Mouse (Mus musculus) c-Kit-positive CD71-positive TER-119-positive erythroid progenitor cells, embryonic 14.5 days (primary cell): ENCODE results near the gene Synj2.
"Not testable (repeated sequence)": the region's sequence is repeated elsewhere in the genome, so short reads cannot be mapped to it uniquely, and the experiment has no call there.

Source experiments
- DNase-seq: peaks from one replicate; pipeline ENCODE4 v3.0.0-alpha.2; 2013; ENCODE audit warnings: low spot score

Gene Synj2

DNA sequence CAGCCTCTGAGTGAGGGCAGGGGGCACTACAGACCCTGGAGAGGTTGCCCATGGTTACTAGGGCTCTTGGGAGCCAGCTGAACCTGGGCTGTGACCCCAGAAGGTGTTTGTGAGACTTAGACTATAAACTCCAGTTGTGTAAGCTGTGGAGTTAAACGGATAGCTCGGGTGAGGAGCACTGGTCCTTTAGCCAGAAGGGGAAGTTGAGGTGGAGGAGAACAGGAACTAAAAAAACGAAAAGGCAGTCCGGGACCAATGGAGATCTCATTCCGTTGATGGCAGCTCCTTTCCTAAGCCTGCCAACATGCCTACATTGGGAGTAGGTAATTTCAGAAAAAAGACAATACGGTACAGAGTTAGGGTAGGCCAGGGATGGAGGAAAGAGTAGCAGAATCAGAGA, 60.3 kb downstream of the Synj2 start:
- DNase-seq: no peak

- DNase-seq: no peak
These were observed 60.8 kb downstream of the Synj2 start for GRCm38 (mm10) chr17:6001836-6002235.

GRCm38 (mm10) chr17:6002563-6002962, 61.5 kb downstream of the Synj2 start:
- DNase-seq: no peak

- DNase-seq: no peak
These were observed 62.6 kb downstream of the Synj2 start for GRCm38 (mm10) chr17:6003661-6004060.

- no peak for DNase-seq
These were observed 64.2 kb downstream of the Synj2 start for GRCm38 (mm10) chr17:6005246-6005637.

- no peak for DNase-seq
These were observed 64.8 kb downstream of the Synj2 start for GRCm38 (mm10) chr17:6005638-6006471.

DNA sequence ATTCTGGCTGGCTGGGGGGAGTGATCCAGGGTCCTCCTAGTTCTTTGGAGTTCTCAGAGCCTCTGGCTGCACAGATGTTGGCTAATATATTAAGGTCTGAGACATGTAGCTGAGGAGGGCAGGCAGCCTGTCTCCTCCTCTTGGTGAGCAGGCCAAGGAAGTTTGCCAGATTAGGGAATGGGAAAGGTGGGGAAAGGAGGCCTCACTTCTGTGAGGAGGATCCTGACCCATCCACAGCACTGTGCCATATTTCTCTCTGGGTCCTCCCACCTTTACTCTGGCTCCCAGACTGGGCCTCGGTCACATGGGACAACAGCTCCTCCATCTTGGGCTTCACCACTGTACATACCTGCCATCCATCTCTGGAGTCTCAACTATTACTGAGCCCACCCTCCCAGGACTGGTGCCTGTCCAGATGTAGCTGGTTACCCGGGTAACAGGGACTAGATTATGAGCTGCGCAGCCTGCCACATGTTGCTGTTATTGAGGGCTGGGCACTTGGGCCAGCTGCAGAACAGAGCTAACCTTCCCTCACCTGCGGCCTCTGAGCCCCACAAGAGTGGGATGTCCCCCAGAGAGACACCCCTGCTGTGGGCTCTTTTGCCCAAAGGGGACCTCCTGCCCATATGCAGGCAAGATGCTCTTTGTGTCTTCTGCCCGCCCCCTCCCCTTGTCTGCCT, 66.2 kb downstream of the Synj2 start:
- DNase-seq: no peak

DNA sequence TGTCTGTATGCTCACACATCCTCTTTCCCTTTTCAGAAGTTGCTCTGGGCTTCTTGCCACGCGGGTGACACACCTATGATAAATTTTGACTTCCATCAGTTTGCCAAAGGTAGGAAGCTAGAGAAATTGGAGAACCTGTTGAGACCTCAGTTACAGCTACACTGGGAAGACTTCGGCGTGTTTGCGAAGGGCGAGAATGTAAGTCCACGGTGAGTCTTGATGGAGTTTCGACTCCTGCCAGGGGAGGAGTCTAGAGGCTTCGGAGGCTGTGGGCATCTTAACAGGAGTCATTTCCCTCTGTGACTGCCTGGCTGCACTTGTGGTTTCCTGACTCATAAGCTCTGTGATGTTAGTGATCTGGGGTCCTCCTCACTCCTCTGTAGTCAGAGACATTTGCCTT, 66.8 kb downstream of the Synj2 start:
- no peak for DNase-seq

DNA sequence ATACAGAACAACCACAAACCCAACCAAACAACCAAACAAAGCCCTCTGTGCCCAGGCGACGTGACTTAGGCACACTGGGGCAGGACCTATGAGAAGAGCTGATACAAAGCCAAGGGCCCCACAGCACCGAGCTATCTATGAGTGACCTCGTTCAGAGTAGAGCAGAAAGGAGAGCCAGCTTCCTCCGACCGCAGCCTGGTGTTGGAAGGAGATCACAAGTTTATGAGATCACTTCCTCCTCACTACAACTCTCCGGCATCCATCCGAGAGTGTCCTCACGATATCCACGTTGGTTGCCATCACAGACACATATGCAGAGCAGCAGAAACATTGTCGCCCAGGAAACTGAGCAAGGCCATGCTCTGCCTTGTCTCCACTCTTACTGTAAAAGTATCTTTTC, 67.5 kb downstream of the Synj2 start:
- no peak for DNase-seq

GRCm38 (mm10) chr17:6009606-6010005, 68.5 kb downstream of the Synj2 start:
- DNase-seq: no peak

- DNase-seq: no peak
These were observed 72.0 kb downstream of the Synj2 start for GRCm38 (mm10) chr17:6013079-6013478.

- DNase-seq: no peak
These were observed 73.9 kb downstream of the Synj2 start for GRCm38 (mm10) chr17:6014985-6015384.

GRCm38 (mm10) chr17:6016213-6016780, 75.2 kb downstream of the Synj2 start:
- DNase-seq: no peak

GRCm38 (mm10) chr17:6017268-6017667, 76.2 kb downstream of the Synj2 start:
- DNase-seq: no peak

- DNase-seq: no peak
These were observed 77.3 kb downstream of the Synj2 start for GRCm38 (mm10) chr17:6018348-6018747.

DNA sequence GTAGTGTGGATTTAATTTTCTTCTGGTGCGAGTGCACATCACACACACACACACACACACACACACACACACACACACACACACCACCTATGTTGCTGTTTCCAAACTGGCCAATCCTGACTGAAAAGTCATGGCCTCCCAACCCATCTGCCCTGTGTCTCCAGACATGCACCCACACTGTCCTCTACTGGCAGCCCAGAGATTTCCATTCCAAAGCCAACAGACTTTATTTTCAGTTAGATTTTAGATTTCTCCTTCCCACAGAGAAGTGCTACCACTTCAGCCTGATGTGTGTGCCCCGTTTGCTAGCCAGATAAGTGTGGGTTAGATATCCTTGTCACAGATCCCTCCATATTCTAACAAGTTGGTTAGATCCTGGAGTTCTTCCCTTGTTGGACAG, 78.7 kb downstream of the Synj2 start:
- DNase-seq: no peak

DNA sequence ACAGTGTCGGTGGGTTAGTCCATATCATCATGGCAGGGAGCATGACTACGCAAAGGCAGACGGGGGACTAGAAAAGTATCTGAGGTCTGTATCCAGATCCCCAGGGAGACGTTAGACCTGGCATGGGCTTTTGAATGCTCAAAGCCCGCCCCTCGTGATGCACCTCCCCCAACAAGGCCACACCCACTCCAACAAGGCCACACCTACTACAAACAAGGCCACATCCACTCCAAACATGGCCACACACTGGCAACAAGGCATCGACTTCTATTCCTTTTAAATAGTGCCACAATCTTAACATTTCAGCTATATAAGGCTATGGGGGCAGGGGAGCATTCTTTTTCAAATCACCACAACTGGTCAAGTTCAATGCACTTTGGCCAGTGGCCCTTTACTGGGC, 79.6 kb downstream of the Synj2 start:
- DNase-seq: no peak

GRCm38 (mm10) chr17:6021374-6021789, 80.3 kb downstream of the Synj2 start:
- not testable (repeated sequence) for DNase-seq

DNA sequence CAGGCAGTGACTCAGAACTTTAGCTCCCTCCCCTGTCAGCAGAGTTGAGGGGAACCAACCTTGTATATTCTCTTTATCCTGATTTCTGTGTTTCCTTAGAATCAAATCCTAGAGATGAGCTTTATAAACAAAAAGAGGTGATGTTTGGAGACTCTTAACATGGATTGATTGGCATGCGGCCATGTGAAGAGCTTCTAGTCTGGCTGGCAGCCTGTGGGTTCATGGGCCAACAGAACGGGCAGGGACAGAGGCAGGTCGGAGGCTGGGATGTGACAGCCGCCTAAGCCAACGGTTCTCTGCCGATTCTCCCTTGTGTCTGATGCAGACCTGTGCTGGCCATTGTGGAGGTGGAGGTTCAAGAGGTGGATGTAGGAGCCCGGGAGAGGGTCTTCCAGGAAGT, 84.8 kb downstream of the Synj2 start:
- DNase-seq: no peak

- DNase-seq: no peak
These were observed 94.6 kb downstream of the Synj2 start for GRCm38 (mm10) chr17:6035661-6036060.

DNA sequence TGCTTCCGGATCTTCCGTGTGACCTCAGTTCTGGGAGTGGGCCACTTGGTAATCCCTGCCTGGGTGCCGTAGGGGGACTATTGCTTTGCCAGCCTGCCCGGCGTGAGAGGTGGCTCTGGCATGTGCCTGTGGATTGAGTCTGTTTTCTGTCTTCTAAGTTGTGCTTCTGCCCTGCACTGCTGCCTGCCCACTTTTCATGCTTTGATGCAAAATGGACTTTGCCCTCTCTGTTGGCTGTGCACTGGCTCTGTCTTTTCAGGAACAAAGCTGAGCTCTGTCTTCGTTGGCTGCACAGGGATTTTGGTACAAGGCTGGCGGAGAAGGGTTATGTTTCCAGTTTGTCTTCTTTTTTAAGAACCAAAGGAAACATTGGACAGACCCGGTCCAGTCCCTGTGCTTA, 95.4 kb downstream of the Synj2 start:
- no peak for DNase-seq

- DNase-seq: no peak
These were observed 95.8 kb downstream of the Synj2 start for GRCm38 (mm10) chr17:6036872-6037271.

- DNase-seq: no peak
These were observed 96.4 kb downstream of the Synj2 start for GRCm38 (mm10) chr17:6037507-6037906.
